Mouse (Mus musculus) adipocyte (in vitro differentiated cells): ENCODE results near the gene Ddx28.

Experiments
- DNase-seq: peaks from one replicate; pipeline ENCODE4 v3.0.0-alpha.2; 2016; ENCODE audit warnings: low spot score

The Ddx28 gene

GRCm38 (mm10) chr8:105965905-105966341 lies 45.8 kb downstream of the Ddx28 start, which contains the start of gene Slc12a4:
TSS of gene Slc12a4 (minus strand) at chr8:105966097.
- DNase-seq: peak; percentile 66

GRCm38 (mm10) chr8:105965266-105965904 lies 46.3 kb downstream of the Ddx28 start:
- peak; percentile 64 for DNase-seq

DNA sequence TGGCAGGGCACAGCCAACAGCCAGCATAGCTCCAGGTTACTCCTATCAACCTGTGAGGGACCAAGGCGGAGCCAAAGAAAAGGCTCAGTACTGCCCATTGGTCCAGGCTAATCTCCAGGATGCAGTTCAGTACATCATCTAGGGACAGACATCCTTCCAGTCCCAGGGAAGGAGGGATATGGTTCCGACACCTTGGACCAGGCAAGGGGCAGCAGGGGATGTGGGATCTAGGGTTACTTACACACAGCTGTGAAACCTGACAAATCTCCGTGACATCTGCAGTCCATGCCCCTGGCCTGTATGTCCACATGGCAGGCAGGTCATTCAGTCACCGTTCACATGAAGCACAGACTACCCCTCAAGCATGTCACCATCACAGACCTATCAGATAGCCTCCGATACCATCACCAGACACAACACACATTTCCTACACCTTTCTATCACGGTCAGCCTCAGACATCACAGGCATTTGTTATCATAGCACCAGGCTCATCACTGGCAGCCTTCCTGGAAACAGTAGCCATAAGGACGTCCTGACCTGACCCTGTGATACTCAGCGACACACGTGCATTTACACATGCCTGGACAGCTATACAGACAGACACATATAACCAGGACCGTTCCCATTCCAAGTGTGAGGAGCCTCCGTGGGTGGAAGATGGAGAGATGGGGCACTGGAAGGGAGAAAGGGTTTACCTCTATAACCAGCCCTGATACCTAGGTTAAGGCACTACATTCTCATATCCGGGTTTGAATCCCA lies 47.0 kb downstream of the Ddx28 start:
- no peak for DNase-seq

- no peak for DNase-seq
Observed at GRCm38 (mm10) chr8:105961536-105961935, 50.1 kb downstream of the Ddx28 start.

GRCm38 (mm10) chr8:105961101-105961500 lies 50.6 kb downstream of the Ddx28 start:
- no peak for DNase-seq
